Mouse (Mus musculus): ENCODE data around the gene Csf3.

- TF ChIP-seq CTCF (IDR thresholded peaks at IDR 0.05; ENCODE audit: low read depth, low read length) (no peak), POLR2A (IDR thresholded peaks at IDR 0.05; ENCODE audit: insufficient read depth, low read length) (no peak)
Measured at GRCm38 (mm10) chr11:98686976-98687375, 14.1 kb upstream of the Csf3 start.

Data from ES-Bruce4 (cell line).